Comparison of ENCODE assay signal across 1 mouse cellular context in genomic region chr6:120039256-120039563, GRCm38 (mm10).
TF ChIP-seq lines count a peak whose summit lies in the region.

No protein-coding gene starts in this region.

TF ChIP-seq in CH12.LX, 34 proteins besides CTCF, POLR2A, EP300 and RAD21 (continued from another document):
- peak; percentile 73 for TF ChIP-seq CHD2 (IDR thresholded peaks at IDR 0.05; ENCODE audit: low read length)
